Comparison of ENCODE assay signal across 26 mouse cellular contexts in the genomic region with DNA sequence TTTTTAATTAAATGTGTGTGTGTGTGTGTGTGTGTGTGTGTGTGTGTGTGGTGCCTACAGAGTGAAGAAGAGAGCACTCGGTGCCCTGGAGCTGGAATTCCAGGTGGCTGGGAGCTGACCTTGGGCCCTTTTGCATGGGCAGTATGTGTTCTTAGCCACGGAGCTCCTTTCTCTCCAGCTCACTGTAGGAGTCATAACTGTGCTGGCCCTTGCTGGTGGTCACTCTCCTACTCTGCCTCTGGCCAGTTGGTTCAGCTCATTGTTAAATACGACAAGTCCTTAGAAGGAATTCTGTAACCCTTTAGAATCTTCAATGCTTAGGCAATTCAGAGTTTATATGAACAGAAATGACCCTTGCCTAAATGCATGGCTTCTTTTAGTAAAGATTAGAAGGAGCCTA. TPM values are rescaled to one million over a fixed set of nuclear protein-coding genes. Genes with fewer than 3 reads are reported as not detected.
DNase-seq lines count a peak whose midpoint lies in the region; ATAC-seq and TF ChIP-seq lines count a peak whose summit lies in the region.
"Had no signal": no experiment of that assay in that cellular context is flagged by ENCODE, and none has a peak within 500 bp of the region (broad histone marks: within the 10 kb centered on the region; RNA-seq: fewer than 3 reads in every experiment).

No protein-coding gene starts in this region.

- H3K9me3 ChIP-seq in kidney, embryonic 15.5 days (replicated peaks), result no peaks in the 10 kb centered on the region
- no peaks in the 10 kb centered on the region for H3K9me3 ChIP-seq in lung, embryonic 15.5 days
- H3K9me3 ChIP-seq in stomach, embryonic 16.5 days (replicated peaks; ENCODE audit: control insufficient read depth, low read length), result no peaks in the 10 kb centered on the region
- no peaks in the 10 kb centered on the region for H3K9me3 ChIP-seq in intestine, embryonic 15.5 days
- H3K9me3 ChIP-seq: embryonic facial prominence, embryonic 13.5 days; heart, embryonic 13.5 days; hindbrain, embryonic 10.5 days; limb, embryonic 13.5 days; midbrain, embryonic 15.5 days; neural tube, embryonic 12.5 days had no signal

- 0 out of 2 replicates have a peak, but pooled peaks cover 6% of the 10 kb centered on the region for H3K36me3 ChIP-seq in kidney, embryonic 15.5 days
- H3K36me3 ChIP-seq in lung, embryonic 15.5 days, result 0 out of 2 replicates have a peak, but pooled peaks cover 3% of the 10 kb centered on the region
- peaks cover 3% of the 10 kb centered on the region; the same call in 1 of the 2 replicates for H3K36me3 ChIP-seq in stomach, embryonic 16.5 days (ENCODE audit: control insufficient read depth, insufficient read depth, low read length)
- H3K36me3 ChIP-seq in intestine, embryonic 15.5 days, result no peaks in the 10 kb centered on the region
- H3K36me3 ChIP-seq: embryonic facial prominence, embryonic 13.5 days; midbrain, embryonic 15.5 days; neural tube, embryonic 12.5 days had no signal

- no peak overlapping the region for H3K9ac ChIP-seq in kidney, embryonic 15.5 days
- H3K9ac ChIP-seq in lung, embryonic 15.5 days, result no peak overlapping the region
- no peak overlapping the region for H3K9ac ChIP-seq in stomach, embryonic 16.5 days (ENCODE audit: low read length)
- H3K9ac ChIP-seq in intestine, embryonic 15.5 days, result no peak overlapping the region
- H3K9ac ChIP-seq: embryonic facial prominence, embryonic 13.5 days; heart, embryonic 13.5 days; limb, embryonic 13.5 days; liver, embryonic 14.5 days; midbrain, embryonic 15.5 days; neural tube, embryonic 12.5 days had no signal

- TF ChIP-seq CTCF in lung, adult 2 months (IDR thresholded peaks at IDR 0.05; ENCODE audit: insufficient read depth, low read length), result no peak

- H3K4me1 ChIP-seq in kidney, embryonic 15.5 days, result peaks cover 23% of the 10 kb centered on the region
- peaks cover 40% of the 10 kb centered on the region for H3K4me1 ChIP-seq in lung, embryonic 15.5 days
- H3K4me1 ChIP-seq in lung, adult 2 months (ENCODE audit: control insufficient read depth, insufficient read depth, low read length), result peaks cover 25% of the 10 kb centered on the region
- peaks cover 16% of the 10 kb centered on the region for H3K4me1 ChIP-seq in stomach, embryonic 16.5 days (ENCODE audit: control insufficient read depth, insufficient read depth, low read length)
- H3K4me1 ChIP-seq in intestine, embryonic 15.5 days (replicated peaks), result peaks cover 2% of the 10 kb centered on the region; the same call in 1 of the 2 replicates
- H3K4me1 ChIP-seq: midbrain, embryonic 15.5 days; neural tube, embryonic 12.5 days had no signal

- no peak for TF ChIP-seq POLR2A in lung, adult 2 months (IDR thresholded peaks at IDR 0.05; ENCODE audit: borderline replicate concordance, extremely low read depth, low read depth, low read length)

- ATAC-seq in kidney, embryonic 15.5 days (replicated peaks; ENCODE audit: low FRiP score), result 0 out of 2 replicates have a peak, but pooled peaks have one; percentile 34
- ATAC-seq in lung, embryonic 15.5 days (ENCODE audit: borderline replicate concordance, extremely low read depth, low FRiP score, low TSS enrichment), result 0 out of 2 replicates have a peak, but pooled peaks have one; percentile 17
- ATAC-seq in stomach, embryonic 16.5 days (ENCODE audit: insufficient read depth, low FRiP score), result no peak; the same call in 1 of the 2 replicates
- no peak for ATAC-seq in intestine, embryonic 15.5 days
- ATAC-seq: forebrain, embryonic 14.5 days; hindbrain, embryonic 16.5 days; intestine, embryonic 16.5 days; midbrain, embryonic 15.5 days had no signal

- no peak overlapping the region for H3K4me2 ChIP-seq in kidney, embryonic 15.5 days
- H3K4me2 ChIP-seq in lung, embryonic 15.5 days, result no peak overlapping the region
- H3K4me2 ChIP-seq in stomach, embryonic 16.5 days (ENCODE audit: low read depth, low read length), result no peak overlapping the region
- H3K4me2 ChIP-seq in intestine, embryonic 15.5 days (replicated peaks), result no peak overlapping the region
- H3K4me2 ChIP-seq: embryonic facial prominence, embryonic 13.5 days; heart, embryonic 13.5 days; limb, embryonic 13.5 days; midbrain, embryonic 15.5 days; neural tube, embryonic 12.5 days had no signal

- no peak overlapping the region for H3K4me3 ChIP-seq in kidney, embryonic 15.5 days (replicated peaks)
- no peak overlapping the region for H3K4me3 ChIP-seq in lung, embryonic 15.5 days
- no peak overlapping the region for H3K4me3 ChIP-seq in lung, adult 2 months (replicated peaks; ENCODE audit: extremely low read depth, low read depth, low read length)
- no peak overlapping the region for H3K4me3 ChIP-seq in stomach, embryonic 16.5 days (replicated peaks; ENCODE audit: low read length)
- no peak overlapping the region for H3K4me3 ChIP-seq in intestine, embryonic 15.5 days (replicated peaks)
- H3K4me3 ChIP-seq: embryonic facial prominence, embryonic 13.5 days; heart, embryonic 13.5 days; hindbrain, embryonic 10.5 days; limb, embryonic 13.5 days; midbrain, embryonic 15.5 days; neural tube, embryonic 12.5 days had no signal

- H3K27me3 ChIP-seq in kidney, embryonic 15.5 days, result no peaks in the 10 kb centered on the region
- H3K27me3 ChIP-seq in lung, embryonic 15.5 days, result no peaks in the 10 kb centered on the region
- H3K27me3 ChIP-seq in stomach, embryonic 16.5 days (ENCODE audit: control insufficient read depth, insufficient read depth, low read length), result no peaks in the 10 kb centered on the region
- H3K27me3 ChIP-seq in intestine, embryonic 15.5 days (replicated peaks), result no peaks in the 10 kb centered on the region
- H3K27me3 ChIP-seq: embryonic facial prominence, embryonic 13.5 days; heart, embryonic 13.5 days; limb, embryonic 13.5 days; midbrain, embryonic 15.5 days; neural tube, embryonic 12.5 days had no signal

- 0 out of 2 replicates have a peak overlapping the region, but pooled peaks have one; percentile 27 for H3K27ac ChIP-seq in kidney, embryonic 15.5 days
- peak overlapping the region; percentile 79 for H3K27ac ChIP-seq in lung, embryonic 15.5 days
- peak overlapping the region; percentile 79 for H3K27ac ChIP-seq in stomach, embryonic 16.5 days (ENCODE audit: low read length)
- H3K27ac ChIP-seq in intestine, embryonic 15.5 days, result no peak overlapping the region
- H3K27ac ChIP-seq: embryonic facial prominence, embryonic 13.5 days; heart, embryonic 13.5 days; hindbrain, embryonic 10.5 days; limb, embryonic 13.5 days; liver, embryonic 14.5 days; midbrain, embryonic 15.5 days; neural tube, embryonic 12.5 days had no signal

- DNase-seq in adrenal gland, adult 2 months, result peak; percentile 31
- DNase-seq in adrenal gland, postnatal 14 days, result no peak
- DNase-seq in kidney, adult 11 months, result no peak
- DNase-seq in lung, adult 2 months, result no peak
- DNase-seq: cerebellum, adult 18-20 months; cerebellum, postnatal 25 days; gastrocnemius, adult 2 months; kidney, postnatal 36 days; lung, postnatal 36 days; right cerebral cortex, postnatal 25 days; spleen, adult 18-20 months; thymus, postnatal 25 days had no signal

- 46% methylated on average over 3 of the region's 3 CpGs for WGBS in kidney, embryonic 15.5 days
- 45% methylated on average over 3 of the region's 3 CpGs for WGBS in lung, embryonic 15.5 days
- 58% methylated on average over 3 of the region's 3 CpGs for WGBS in lung, adult 2 months
- 52% methylated on average over 3 of the region's 3 CpGs for WGBS in stomach, embryonic 16.5 days
- WGBS in intestine, embryonic 15.5 days, result 65% methylated on average over 3 of the region's 3 CpGs

RNA-seq across cellular contexts. Expression of gene Man2a1, which starts 12.8 kb away (rescaled TPM):
- 100 to 1,000 TPM; 120 to 175 TPM for total RNA-seq in adrenal gland, adult 2 months (2021)
- polyA plus RNA-seq in adrenal gland, adult 2 months (2012; rRNA removed), result 18.0 and 22.0 TPM in 2 replicates
- total RNA-seq in adrenal gland, postnatal 14 days (2021), result 150 and 156 TPM in 2 replicates
- polyA plus RNA-seq in kidney, embryonic 15.5 days (2015; fragmentation: Nextera tagmentation; extraction: Ambion mirVana), result 8.6 and 11.0 TPM in 2 replicates
- 9.3 and 9.4 TPM in 2 replicates for polyA plus RNA-seq in lung, embryonic 15.5 days (2015; fragmentation: Nextera tagmentation; extraction: Ambion mirVana)
- 15.3 and 16.9 TPM in 2 replicates for polyA plus RNA-seq in lung, adult 2 months (2012; rRNA removed)
- 11.9 and 13.7 TPM in 2 replicates for polyA plus RNA-seq in stomach, embryonic 16.5 days (2015; fragmentation: Nextera tagmentation; extraction: Ambion mirVana)
- 11.6 and 13.9 TPM in 2 replicates for polyA plus RNA-seq in intestine, embryonic 15.5 days (2015; fragmentation: Nextera tagmentation; extraction: Ambion mirVana)

Comparison
In these comparisons a context has a peak if more than half of its experiments do, and no peak if none do; other contexts are left out.
1. ATAC-seq: peak in kidney, embryonic 15.5 days (single experiment) and lung, embryonic 15.5 days (single experiment); none in stomach, embryonic 16.5 days (single experiment) and intestine, embryonic 15.5 days (single experiment).